Mouse (Mus musculus): ENCODE results near the gene Olfr1042. TPM values are rescaled to one million over a fixed set of nuclear protein-coding genes. Genes with fewer than 3 reads are reported as not detected.
A peak's percentile ranks its signal among the peaks of the same experiment; 100 is the strongest.

Gene Olfr1042
- total RNA-seq (2017): not detected in 2 replicates

DNA sequence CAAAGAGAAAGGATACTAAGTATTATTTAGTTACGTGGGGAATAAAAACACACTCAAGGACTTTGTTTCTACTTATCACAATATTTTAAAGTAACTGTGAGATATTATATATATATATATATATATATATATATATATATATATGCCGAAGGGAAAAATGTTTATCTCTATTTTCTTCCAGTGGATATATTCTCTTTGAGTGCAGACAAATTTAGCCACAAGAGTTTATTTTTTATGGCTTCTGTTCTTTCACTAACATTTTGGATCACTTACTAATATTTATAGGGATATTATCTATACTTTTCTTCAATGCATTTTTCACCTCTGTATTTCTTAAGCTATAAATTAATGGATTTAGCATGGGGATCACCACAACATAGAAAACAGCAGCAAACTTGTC, at the start of gene Olfr1042:
TSS of gene Olfr1042 (minus strand) at position 101 of the 400 bp plus-strand sequence.
- ATAC-seq (replicated peaks; ENCODE audit: low read depth, poor library complexity, severe bottlenecking): no peak

DNA sequence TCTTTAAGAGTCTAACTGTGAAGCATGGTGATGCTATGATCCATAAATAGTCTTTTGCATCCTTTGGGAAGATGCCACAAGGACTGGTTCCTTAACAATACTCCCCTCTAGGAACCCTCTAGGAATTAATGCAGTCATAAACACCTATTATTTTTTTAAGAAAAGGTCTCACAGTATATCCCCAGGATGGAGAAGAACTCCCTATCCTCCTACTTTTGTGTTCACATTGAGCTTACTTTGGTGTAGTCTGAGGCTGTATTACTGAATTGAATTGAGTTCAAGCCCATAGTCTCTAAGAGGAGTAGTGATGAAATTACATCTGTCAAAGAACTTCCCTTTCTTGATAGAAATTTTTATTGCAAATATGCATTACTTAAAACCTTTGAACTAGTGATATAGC, 41.3 kb upstream of the Olfr1042 start, which contains the start of gene Olfr1045:
TSS of gene Olfr1045 (minus strand) at position 101 of the 400 bp plus-strand sequence.
- no peak for ATAC-seq (replicated peaks; ENCODE audit: low read depth, poor library complexity, severe bottlenecking)

DNA sequence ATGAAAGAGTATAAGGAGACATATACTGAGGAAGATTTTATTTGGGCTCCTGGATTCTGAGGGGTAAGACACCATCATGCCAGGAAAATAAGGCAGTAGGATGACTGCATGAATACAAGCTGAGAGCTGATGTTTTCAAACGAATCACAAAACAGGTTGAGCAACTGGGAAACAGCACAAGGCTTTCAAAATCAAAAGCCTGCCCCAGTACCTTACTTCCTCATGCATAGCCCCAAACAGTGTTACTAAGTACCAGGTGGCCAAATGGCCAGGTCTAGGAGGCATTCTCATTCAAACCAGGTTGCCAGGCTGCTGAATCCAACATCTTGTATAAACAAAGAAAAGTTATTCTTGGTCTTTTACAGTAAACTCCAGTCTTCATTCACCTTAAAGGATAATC, 34.2 kb upstream of the Olfr1042 start:
- ATAC-seq (replicated peaks; ENCODE audit: low read depth, poor library complexity, severe bottlenecking): no peak

DNA sequence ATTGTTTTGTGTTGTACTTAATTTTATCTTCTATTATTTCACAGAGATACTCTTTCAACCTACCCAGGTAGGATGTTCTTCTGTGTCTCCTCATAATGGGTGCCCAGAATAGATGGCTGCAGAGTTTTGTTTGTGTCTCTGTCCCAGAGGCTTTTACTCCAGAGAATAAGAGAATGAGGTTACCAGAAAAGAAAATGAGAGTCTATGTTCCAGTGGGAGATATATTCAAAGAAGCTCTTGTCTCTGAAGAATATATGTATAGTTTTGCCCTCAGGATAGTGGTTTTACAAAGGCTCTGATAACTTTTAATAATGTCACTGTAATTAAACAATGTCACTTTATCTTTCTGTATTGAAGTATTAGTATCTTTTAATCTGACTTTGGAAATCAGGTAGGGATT, 23.9 kb upstream of the Olfr1042 start, which contains the start of gene Olfr52:
TSS of gene Olfr52 (minus strand) at position 101 of the 400 bp plus-strand sequence.
- no peak for ATAC-seq (replicated peaks; ENCODE audit: low read depth, poor library complexity, severe bottlenecking)

DNA sequence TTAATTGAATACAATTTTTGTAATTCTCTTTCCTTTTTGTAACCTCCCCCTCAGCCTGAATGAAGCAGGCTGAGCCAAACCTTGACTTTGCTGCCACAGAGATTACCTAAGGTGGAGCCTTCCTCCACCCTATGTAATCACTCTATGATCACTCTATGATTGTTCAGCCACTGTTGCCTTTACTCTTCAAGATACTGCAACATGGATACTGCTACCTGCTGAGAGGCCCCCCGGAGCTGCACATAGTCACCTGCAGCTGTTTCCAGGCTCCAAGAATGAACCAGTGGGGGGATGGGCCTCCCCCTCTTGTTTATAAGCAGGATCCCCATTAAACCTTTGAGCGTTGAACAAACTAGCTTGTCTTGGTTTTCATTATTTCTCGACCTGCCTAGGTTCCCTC, 18.3 kb upstream of the Olfr1042 start:
- no peak for ATAC-seq (replicated peaks; ENCODE audit: low read depth, poor library complexity, severe bottlenecking)

DNA sequence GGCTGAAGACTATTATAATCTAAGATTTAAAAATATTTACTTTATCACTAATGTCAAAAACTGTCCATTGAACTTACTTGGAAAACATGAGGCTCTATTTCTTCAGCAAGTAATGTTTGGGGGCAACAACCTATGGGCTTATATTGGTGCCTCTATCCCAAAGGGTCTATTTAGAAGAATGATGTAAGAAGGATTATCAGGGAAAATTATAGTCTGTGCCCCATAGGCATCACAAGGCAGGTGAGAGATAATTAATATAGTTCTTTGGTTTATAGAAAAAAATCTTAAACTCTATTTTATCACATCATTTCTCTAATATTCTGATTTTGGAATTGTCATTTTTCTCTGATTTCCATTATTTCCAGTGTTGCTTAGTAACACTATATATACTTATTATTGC, 16.1 kb upstream of the Olfr1042 start, which contains the start of gene Olfr1044:
TSS of gene Olfr1044 (minus strand) at position 101 of the 400 bp plus-strand sequence.
- no peak for ATAC-seq (replicated peaks; ENCODE audit: low read depth, poor library complexity, severe bottlenecking)

DNA sequence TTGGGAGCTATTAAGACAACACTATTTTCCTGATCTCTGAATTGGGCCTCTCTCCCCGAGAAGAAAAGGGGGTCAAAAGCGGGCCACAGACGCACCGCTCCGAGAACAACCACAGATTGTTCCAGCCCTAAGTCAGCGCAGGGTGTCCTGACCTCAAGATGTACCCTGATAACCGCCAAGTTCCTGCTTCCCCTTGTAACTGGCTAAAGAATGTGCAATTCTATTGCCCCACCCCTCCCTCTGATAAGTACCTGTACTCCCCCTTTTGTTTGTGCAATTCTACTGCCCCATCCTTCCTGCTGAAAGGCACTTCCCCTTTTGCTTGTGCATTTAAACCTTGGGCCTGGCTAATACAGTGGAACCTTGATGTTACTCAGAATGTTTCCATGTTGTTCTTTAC, 13.8 kb upstream of the Olfr1042 start:
- ATAC-seq (replicated peaks; ENCODE audit: low read depth, poor library complexity, severe bottlenecking): peak; percentile 88

DNA sequence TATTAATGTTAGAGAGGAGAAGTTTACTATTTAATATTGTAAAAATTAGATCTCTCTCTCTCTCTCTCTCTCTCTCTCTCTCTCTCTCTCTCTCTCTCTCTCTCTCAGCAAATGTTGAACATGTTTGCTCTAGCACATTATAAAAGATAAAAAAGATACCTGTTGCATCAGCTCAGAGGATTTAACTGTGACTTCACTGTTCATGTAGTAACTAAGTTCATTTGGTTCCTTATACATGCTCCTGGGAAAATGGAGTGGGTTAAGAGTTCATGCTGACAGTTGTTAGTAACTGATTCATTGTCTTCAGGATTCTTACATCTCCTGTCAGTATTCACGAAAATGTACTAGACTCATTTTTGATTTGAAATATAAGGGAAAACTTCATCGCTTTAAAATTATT, 5.8 kb upstream of the Olfr1042 start, which contains the start of gene Olfr1043:
TSS of gene Olfr1043 (minus strand) at position 101 of the 400 bp plus-strand sequence.
- ATAC-seq (replicated peaks; ENCODE audit: low read depth, poor library complexity, severe bottlenecking): no peak

DNA sequence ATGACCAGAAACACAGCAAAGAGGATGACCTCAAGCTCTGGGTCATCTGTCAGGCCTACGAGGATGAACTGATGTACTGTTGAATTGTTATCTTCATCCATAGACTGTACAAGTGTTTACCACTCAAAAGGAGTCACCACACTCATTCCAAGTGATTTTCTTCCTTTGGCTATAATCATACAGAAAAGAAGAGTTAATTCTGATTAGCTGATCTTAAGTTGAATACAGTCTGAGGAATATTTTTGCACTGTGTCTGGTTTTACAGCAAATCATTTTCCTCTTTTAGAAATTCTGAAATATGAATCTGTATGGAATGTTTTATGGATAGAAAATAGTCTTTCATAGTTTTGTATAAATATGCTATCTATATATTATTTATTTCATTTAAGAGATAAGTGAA, 15.0 kb downstream of the Olfr1042 start, which contains the start of gene Olfr1040:
TSS of gene Olfr1040 (minus strand) at position 101 of the 400 bp plus-strand sequence.
- no peak for ATAC-seq (replicated peaks; ENCODE audit: low read depth, poor library complexity, severe bottlenecking)

DNA sequence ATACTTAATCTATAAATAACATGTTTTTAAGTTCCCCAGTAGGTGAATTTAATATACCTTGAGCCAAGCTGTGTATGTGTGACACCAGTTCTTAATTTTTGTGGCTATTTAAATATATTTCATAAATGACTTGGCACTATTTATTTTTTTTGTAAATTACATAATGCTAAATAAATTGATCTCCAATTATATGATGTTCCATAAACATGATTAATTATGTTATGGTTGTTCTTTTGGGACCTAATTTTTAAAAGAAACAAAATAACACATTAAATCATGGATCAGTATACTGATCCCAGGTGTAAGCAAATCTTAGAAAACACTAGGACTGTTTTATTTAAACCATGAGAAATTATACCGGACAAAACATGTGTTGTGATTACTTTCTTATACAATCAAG, 25.8 kb downstream of the Olfr1042 start, which contains the start of gene Olfr1039:
TSS of gene Olfr1039 (minus strand) at position 101 of the 400 bp plus-strand sequence.
- no peak for ATAC-seq (replicated peaks; ENCODE audit: low read depth, poor library complexity, severe bottlenecking)

Other genes starting within 250 kb of the Olfr1042 start
- not detected in 2 replicates for gene Olfr1025-ps1, start 246.6 kb downstream of the Olfr1042 start, total RNA-seq (2017)
- gene Olfr1026, start 240.3 kb downstream of the Olfr1042 start, total RNA-seq (2017): not detected in 2 replicates
- not detected in 2 replicates for gene Olfr1028, start 211.4 kb downstream of the Olfr1042 start, total RNA-seq (2017)
- not detected in 2 replicates for gene Olfr1029, start 187.9 kb downstream of the Olfr1042 start, total RNA-seq (2017)
- not detected in 2 replicates for gene Olfr1030, start 182.6 kb downstream of the Olfr1042 start, total RNA-seq (2017)
- not detected in 2 replicates for gene Olfr1031, start 171.5 kb downstream of the Olfr1042 start, total RNA-seq (2017)
- gene Olfr1032, start 156.3 kb downstream of the Olfr1042 start, total RNA-seq (2017): not detected in 2 replicates
- 0.18 TPM in 1 of 2 replicates, not detected in the other for gene Olfr1033, start 141.2 kb downstream of the Olfr1042 start, total RNA-seq (2017)
- not detected in 2 replicates for gene Olfr1034, start 116.0 kb downstream of the Olfr1042 start, total RNA-seq (2017)
- not detected in 2 replicates for gene Olfr1036, start 87.8 kb downstream of the Olfr1042 start, total RNA-seq (2017)
- gene Olfr1037, start 74.5 kb downstream of the Olfr1042 start, total RNA-seq (2017): not detected in 2 replicates
- not detected in 2 replicates for gene Olfr1039, start 25.9 kb downstream of the Olfr1042 start, total RNA-seq (2017)
- not detected in 2 replicates for gene Olfr1040, start 15.1 kb downstream of the Olfr1042 start, total RNA-seq (2017)
- not detected in 2 replicates for gene Olfr1043, start 5.7 kb upstream of the Olfr1042 start, total RNA-seq (2017)
- not detected in 2 replicates for gene Olfr1044, start 16.0 kb upstream of the Olfr1042 start, total RNA-seq (2017)
- not detected in 2 replicates for gene Olfr52, start 23.8 kb upstream of the Olfr1042 start, total RNA-seq (2017)
- not detected in 2 replicates for gene Olfr1045, start 41.2 kb upstream of the Olfr1042 start, total RNA-seq (2017)
- gene Olfr1046, start 57.5 kb upstream of the Olfr1042 start, total RNA-seq (2017): not detected in 2 replicates
- gene Olfr1047, start 69.6 kb upstream of the Olfr1042 start, total RNA-seq (2017): not detected in 2 replicates
- gene Olfr1048, start 78.5 kb upstream of the Olfr1042 start, total RNA-seq (2017): not detected in 2 replicates
- gene Olfr1049, start 96.5 kb upstream of the Olfr1042 start, total RNA-seq (2017): not detected in 2 replicates
- not detected in 2 replicates for gene Olfr1051, start 117.2 kb upstream of the Olfr1042 start, total RNA-seq (2017)
- not detected in 2 replicates for gene Olfr1052, start 130.6 kb upstream of the Olfr1042 start, total RNA-seq (2017)
- gene Olfr1053, start 153.4 kb upstream of the Olfr1042 start, total RNA-seq (2017): not detected in 2 replicates
- gene Olfr1054, start 173.6 kb upstream of the Olfr1042 start, total RNA-seq (2017): not detected in 2 replicates
- not detected in 2 replicates for gene Olfr1055, start 188.4 kb upstream of the Olfr1042 start, total RNA-seq (2017)
- not detected in 2 replicates for gene Olfr1056, start 200.6 kb upstream of the Olfr1042 start, total RNA-seq (2017)
- not detected in 2 replicates for gene Olfr1057, start 216.6 kb upstream of the Olfr1042 start, total RNA-seq (2017)
- gene Olfr1058, start 226.7 kb upstream of the Olfr1042 start, total RNA-seq (2017): not detected in 2 replicates